Mouse (Mus musculus) 416B (cell line): ENCODE data around the gene Selenon.
"Not testable (repeated sequence)": the region's sequence is repeated elsewhere in the genome, so short reads cannot be mapped to it uniquely, and the experiment has no call there.

Source experiments
- DNase-seq: peaks from one replicate; pipeline ENCODE4 v3.0.0; 2011; ENCODE audit warnings: low read depth

Gene Selenon

DNA sequence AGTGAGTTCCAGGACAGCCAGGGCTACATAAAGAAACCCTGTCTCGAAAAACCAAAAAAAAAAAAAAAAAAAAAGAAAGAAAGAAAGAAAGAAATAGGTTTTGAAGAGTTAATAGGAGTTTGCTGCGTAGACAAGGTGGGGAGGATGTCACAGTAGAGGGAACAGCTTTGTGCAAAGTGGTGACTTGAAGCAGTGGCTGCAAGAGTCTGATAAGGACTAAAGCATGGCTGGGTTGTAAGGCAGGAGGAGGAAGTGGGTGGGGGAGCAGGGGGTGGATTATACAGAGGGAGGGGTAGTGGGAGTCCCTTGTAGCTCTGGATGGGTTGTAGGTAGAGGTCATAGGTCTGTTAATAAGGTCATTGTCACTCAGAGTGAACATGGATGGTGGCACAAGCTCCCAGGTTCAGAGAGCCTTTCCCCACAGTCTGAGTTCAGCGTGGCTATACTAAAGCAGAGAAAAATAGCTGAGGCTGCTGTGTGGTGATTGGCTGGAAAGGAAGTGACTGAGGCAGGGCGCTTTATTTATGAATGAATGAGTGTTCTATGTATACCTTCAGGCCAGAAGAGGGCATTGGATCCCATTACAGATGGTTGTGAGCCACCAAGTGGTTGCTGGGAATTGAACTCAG lies 45.9 kb downstream of the Selenon start:
- peak; percentile 89 for DNase-seq

DNA sequence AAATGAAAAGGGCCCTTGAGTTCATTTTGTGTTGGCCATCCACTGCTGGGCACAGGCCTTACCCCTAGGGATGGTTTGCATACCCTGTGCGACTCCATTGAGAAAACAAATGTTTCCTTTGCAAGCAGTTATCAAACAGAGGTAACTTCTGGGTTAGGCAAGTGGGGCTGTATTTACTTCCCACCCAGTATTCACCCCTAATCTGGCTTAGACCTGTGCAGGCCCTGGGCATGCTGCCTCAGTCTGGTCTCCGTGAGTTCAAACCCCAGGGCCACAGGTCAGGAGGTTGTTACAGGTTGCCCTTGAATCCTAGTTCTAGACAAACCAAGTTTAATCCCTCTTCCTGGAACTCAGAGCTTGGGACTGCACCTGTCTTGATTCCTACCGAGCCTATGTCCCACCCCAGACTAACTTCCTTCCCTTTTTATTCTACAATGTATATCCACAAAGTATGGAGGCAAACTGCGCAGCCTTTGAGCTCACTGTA lies 46.6 kb downstream of the Selenon start:
- DNase-seq, result peak; percentile 20

DNA sequence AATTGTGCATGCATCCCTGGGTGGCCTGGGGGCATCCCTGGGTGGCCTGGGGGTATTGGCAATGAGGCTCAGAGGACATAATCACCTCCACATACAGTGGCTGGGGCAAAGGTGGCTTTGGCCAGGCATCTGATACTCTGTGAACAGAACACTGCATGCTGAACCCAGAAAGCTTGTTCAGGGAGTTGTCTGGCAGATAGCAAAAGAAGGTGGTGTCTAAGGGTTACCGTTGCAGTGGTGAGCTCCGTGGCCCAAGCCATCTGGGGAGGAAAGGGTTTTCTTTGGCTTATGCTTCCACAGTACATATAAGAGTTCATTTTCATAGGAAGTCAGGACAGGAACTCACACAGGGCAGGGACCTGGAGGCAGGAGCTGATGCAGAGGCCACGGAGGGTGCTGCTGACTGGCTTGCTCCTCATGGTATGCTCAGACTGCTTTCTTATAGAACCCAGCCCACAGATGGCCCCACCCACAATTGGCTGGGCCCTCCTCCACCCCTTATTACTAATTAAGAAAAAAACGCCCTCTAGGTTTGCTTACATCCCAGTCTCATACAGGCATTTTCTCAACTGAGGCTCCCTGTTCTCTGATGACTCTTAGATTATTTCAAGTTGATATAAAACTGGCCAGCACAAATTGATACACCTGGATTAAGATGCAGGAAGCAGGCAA lies 48.1 kb downstream of the Selenon start:
- DNase-seq, result no peak

DNA sequence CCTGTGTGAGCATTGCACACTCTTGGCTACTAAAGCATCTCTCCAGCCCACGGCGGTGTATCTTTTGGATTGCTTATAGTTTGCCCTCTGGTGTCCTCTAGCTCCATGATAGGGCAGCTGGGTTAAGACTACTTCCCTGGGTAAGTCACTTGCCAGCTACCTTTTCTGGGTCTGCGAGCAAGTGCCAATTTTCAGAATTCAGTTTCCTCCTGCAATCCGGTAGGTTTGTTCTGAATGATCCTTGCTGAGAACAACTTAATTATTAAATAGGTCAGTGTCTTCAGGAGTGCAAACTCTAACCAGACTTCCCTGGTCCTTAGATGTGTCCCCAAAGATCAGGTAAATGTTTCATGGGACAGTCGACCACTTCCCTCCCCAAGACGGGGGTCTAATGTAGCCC lies 50.9 kb downstream of the Selenon start:
- DNase-seq, result no peak

DNA sequence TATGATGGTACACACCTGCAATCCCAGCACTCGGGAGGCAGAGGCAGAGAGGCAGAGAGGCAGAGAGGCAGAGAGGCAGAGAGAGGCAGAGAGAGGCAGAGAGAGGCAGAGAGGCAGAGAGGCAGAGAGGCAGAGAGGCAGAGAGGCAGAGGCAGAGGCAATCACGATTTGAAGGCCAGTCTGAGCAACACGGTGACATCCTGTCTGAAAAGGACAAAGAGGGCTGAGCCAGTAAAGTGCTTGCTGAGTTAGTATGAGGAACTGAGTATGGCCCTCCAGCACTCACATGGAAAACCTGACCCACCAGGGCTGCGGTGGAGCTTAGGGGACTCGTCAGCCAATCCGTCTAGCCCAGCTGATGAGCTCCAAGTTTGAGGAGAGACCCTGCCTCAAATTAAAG lies 53.0 kb downstream of the Selenon start:
- not testable (repeated sequence) for DNase-seq

DNA sequence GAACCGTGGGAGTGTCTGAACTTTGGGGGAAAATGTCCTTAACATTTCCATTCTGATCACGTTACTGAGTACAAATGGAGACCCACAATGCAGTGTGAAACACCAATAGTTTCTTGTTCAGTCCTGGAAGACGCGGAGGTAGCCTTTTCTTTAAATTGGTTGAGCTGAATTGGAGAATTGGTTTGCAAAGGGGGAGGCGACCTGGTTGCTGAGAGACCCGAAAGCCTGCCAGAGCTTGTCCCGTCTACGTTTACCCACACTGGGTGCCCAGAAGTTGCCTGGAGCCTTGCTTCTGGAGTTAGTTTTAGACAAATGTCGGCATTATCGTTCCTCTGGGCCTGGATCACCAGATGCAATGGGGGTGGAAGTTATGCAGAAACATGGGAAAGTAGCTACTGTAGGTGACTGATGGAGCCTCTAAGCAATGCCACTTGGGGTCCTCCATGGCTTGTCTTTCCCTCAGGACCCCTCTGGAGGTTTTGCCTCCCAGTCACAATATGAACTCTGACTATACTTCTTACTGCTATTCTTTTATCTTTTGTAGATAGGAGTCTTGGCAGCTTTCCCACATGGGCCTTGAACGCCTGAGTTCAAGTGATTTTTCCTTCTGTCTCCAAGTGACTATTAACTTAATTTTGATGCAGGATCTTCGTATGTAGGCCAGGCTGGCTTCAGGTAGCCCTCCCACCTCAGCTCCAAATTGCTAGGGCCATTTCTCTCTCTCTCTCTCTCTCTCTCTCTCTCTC lies 53.8 kb downstream of the Selenon start:
- DNase-seq, result no peak

DNA sequence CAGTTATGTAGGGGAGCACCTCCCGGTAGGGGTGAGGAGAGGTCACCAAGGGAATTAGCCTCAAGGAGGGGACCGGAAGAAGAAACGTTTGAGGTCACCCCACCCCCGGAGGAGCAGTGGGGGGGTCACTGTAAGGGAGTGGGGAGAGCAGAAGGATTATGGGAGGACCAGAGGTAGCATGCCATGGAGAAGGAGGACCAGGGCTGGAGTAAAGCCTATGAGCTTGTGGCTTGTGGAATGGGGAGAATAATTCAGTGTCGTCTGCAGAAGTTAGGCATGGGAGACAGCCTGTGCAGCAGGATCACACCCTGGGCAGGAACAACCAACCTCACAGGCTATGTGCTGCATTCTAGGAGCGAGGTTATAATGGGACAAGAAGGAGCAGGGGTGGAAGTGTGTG lies 54.7 kb downstream of the Selenon start:
- no peak for DNase-seq

DNA sequence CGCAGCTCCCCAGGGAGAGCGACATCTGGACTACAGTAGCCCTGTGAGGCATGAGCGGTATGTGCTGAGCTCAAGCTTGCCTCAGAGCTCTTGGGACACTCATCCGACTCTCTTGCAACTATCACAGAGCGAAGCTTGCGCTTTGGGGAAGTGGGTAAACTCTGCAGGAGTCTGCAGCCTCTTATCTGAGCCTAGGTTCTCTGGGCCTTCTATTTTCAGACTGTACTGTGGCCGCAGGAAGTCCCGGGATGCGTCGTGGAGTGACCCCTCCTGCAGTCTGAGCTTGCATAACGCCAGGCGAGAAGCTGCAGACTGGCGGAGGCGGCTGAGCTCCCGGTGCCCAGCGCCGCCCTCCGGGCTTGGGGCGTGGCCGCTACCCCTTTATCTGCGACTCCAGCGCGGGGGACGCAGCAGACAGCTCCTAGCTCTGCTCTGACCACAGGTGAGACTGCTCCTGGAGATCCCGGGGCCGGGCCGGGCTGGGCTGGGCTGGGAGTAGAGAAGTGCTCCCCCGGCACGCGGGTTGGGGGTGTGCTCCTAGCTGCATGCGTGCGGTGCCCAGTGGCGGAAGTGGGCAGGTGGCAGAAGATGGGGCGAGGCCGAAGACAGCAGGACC lies 55.3 kb downstream of the Selenon start, which contains the start of gene Paqr7:
TSS of gene Paqr7 (plus strand) at position 103 of the 616 bp plus-strand sequence.
- DNase-seq, result peak; percentile 99

DNA sequence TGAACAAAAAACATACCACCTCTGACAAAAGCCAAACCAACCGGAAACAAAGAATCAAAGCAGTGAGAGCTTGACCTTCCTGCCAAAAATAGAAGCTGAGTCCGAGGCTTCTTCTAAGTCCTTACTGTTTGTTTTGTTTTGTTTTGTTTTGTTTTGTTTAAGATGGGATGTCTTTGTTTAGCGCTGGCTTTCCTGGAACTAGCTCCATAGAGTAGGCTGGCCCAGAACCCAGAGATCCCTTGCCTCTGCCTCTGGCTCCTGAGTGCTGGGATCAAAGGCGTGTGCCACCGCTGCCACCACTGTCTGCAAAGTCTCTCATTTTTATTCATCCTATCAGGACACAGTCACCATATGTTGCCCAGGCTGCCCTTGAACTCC lies 56.4 kb downstream of the Selenon start:
- DNase-seq, result no peak

DNA sequence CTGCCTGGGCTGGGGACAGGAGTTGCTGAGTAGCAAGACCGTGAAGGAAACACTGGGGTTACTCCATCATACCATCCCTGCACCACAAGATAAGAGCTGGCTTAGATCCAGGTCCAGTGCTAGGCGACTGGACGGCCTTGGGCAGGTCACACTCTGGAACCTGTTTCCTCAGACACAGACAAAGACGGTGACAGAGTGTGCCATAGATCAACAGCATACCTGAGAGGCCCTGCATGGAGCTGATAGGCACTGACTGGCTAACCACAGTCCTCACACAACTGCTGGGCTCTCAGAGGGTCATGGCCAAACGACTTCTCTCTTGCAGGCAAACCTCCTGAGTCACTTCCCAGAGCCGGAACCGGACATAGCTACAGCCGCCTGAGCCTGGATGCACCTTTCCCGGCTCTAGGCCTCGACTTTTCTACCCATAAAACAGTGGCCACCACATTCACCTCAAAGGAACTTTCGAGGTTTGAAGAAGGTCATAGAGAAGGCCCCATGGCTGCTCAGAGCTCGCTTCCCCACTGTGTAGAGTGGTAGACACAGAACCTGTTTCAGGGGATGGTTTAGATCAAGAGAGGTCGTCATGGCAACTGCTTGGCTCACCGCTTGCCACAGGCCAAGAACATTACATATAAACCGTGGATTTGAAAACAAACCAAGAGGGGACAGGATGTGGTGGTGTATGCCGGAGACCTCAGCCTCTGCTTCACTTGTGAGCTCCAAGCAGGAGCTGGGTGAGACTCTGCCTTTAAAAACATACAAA lies 57.0 kb downstream of the Selenon start:
- DNase-seq, result peak; percentile 100

DNA sequence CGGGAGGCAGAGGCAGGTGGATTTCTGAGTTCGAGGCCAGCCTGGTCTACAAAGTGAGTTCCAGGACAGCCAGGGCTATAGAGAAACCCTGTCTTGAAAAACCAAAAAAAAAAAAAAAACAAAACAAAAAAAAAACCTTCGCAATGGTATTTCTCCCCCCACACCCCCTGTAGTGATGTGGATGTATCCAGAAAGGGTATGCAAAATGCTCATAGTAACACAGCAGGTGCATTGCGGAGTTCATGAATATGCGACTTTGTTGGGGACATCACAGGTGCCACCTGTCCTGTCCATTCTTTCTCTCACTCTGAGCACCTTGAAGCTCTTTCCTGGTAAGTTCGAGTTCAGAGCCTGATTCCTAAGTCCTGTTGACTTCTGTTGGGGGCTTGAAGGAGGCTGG lies 57.8 kb downstream of the Selenon start:
- not testable (repeated sequence) for DNase-seq

DNA sequence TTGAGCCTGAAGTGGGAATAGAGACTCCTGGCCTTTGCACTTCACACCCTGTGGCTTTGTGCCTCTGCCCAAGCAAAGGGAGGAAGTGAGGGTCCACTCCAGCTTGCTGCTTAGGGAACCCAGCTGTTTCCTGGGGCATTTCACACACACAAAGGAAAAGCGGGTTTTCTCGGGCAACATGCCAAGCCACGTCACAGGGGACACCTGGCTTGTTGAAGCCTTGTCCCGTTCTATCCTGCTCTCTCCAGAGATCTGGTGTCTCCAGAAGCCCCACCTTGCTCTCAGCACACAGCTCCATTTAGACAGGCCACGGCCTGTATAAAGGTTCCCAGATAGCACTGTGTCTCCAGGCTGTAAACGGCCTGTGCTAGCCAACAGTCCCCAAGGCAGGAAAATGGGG lies 60.2 kb downstream of the Selenon start:
- peak; percentile 83 for DNase-seq

DNA sequence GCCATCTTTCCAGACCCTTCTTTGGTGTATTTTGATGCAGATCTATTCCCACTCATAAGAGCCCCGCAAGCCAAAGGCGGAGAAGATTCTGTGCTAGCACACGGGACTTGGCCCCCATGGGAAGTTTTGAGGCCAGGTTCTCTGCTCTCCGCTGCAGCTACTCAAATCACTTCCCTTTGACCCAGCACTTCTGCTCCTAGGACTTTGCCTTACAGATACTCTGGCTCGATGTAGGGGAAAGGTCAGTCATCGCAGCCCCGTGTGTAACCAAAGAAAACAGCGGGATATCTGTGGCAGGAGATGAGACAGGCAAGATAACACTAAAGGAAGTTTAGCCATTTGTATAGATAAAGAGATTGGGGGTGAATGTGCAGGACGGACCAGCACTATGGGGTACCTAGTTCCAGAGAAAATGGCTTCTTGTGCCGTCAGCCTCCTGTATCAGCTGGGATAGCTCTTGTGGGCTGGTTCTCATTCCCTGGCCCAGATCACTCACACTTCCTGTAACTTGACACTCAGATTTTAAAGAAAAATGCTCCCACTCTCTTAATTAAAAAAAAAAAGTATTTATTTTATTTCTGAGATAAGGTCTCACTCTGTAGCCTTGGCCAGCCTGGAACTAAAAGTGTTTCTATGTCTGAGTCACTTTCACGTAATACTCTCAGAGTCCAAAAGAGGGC lies 61.8 kb downstream of the Selenon start:
- peak; percentile 56 for DNase-seq

DNA sequence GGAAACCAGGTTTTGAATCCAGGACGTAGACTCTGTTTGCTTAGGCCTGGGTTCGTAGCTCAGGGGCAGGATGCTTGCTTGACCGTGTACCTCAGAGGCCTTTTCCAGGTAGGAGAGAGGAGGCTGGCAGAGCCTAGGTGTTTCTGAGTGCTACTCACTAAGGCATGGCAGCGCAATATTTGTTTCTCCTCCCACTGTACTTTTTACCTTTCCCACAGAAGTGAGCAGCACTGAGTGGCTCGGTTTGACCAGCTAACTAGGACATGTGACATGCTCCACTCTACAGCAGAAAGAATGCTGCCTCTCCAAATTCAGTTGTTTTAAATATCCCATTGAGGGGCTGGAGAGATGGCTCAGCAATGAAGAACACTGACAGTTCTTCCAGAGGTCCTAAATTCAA lies 63.8 kb downstream of the Selenon start:
- DNase-seq, result no peak
